Mouse (Mus musculus) B cell, adult 2 months (primary cell): ENCODE measurements around the gene Notch1.

Experiments
- DNase-seq, 2 experiments: peaks; one replicate each; pipeline ENCODE4 v3.0.0; 2022

The Notch1 gene

GRCm38 (mm10) chr2:26477911-26478310, 38.6 kb downstream of the Notch1 start:
- no peak for DNase-seq

GRCm38 (mm10) chr2:26475505-26476430, 40.7 kb downstream of the Notch1 start:
- DNase-seq, result no peak

GRCm38 (mm10) chr2:26474789-26475504, 41.5 kb downstream of the Notch1 start:
- DNase-seq, result no peak

GRCm38 (mm10) chr2:26472312-26473090, 44.0 kb downstream of the Notch1 start:
- peak in 1 of 2 experiments; percentile 10 for DNase-seq

DNA sequence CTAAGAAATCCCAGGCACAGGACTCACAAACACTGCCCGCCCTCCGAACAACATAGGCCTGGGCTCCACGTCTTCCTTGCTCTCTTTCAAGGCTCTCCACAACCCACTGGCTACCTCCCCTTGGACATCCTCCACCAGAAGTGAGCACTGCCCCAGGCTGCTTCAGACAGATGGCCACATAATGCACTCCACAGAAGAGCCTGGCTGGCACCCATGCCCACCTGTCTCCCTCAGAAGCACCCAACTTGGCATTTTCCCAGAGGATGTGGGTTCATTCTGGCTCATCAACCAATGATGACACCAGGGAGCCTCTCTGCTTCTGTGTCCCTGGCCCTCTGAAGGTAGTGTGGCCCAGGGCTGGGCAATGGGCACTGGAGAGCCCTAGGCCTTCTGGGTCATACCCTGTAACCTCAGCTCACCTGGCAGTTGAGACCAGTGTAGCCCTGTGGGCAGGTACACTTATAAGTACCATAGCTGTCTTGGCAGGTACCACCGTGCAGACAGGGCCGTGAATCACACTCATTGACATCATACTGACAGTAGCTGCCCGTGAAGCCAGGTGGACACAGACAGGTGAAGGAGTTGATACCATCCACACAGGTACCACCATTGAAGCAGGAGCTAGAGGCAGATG, 44.7 kb downstream of the Notch1 start:
- no peak for DNase-seq

DNA sequence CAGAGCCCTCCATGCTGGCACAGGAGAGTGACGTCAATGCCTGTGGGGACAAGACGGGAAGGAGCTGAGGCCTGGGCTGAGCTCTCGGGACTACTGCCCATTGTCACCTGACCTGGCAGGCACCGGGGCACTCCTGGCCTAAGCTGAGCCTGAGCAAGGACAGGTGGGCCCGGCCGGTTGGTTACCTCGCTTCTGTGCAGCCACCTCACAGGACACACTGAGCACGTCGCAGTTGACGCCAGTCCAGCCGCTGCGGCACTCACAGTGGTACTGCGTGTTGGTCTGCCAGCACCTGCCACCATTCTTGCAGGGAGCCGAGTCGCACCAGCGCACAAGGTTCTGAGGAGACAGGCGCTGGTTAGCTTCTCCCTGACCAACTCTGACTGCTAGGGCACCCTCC, 45.5 kb downstream of the Notch1 start:
- no peak for DNase-seq

DNA sequence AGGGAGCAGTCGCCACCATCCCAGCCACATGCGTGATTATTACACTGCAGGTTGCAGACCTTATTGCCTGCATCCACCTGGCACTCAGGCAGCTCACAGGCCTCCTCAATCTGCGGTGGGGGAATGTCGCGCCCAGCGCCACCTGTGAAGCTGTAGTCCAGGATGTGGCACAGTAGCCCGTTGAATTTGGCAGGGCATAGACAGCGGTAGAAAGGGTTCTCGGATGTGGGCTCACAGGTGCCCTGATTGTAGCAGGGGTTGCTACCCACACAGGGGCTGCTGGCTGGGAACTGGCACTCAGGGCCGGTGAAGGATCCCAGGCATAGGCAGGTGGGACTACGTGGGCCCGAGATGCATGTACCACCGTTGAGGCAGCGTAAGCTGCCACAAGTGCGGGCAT, 48.1 kb downstream of the Notch1 start:
- DNase-seq, result no peak

- DNase-seq, result no peak
Observed at GRCm38 (mm10) chr2:26463412-26463811, 53.1 kb downstream of the Notch1 start.

DNA sequence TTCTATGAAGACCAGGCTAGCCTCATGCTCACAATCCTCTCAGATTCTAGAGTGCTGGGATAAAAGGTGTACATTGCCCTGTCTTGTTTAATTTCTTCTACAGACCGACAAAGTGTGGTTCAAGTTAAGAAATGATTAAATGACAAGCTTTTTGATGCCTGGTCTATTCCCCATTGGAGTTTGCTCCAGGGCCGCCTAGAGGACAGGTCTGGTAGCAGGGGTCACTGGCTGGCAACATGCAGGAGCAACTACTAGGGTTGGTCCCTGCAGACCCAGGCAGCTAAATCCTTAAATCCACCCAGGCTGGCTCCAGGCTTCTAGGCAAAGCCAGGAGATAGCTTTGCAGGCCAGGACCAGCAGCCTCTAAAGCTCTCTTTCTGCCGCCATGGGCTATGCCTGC, 53.5 kb downstream of the Notch1 start:
- no peak for DNase-seq

- no peak for DNase-seq
Observed at GRCm38 (mm10) chr2:26461667-26462066, 54.8 kb downstream of the Notch1 start.

DNA sequence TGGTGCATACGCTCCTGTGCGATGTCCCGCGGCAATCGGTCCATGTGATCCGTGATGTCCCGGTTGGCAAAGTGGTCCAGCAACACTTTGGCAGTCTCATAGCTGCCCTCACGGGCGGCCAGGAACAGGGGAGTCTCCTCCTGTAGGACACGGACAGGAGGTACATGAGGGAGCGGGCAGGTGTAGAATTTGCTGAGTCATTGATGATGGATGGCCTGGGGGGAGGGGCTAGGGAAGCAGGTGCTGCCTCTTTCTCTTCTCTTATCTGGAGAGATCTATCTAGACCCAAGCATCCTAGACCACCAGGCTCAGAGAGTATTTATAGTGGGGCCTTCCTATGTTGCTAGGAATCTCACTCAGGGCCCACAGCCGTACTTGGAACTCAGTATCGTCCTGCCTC, 55.6 kb downstream of the Notch1 start:
- DNase-seq, result no peak

DNA sequence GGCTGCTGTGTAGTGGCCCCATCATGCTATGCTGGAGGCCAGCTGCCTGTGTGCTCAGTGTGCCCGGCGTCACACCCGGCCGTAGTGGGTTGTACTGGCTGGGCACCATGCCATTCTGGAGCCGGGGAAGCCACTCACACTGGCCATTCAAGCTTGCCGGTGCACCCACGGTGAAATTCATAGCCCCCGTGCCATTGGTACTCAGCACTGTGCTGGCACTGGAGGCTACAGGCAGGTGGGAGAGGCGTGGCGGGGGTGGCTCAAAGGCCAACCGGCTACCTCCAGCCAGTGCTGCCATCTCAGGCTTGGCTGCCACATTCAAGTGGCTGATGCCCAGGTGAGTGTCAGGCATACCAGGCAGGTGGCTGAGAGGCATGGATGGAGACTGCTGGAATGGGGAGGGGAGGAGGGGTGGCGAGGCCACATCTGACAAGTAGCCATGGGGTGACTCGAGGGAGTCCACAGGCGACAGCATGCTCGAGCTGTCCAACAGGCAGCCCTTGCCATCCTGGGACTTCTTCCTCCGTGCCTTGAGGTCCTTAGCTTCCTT, 56.3 kb downstream of the Notch1 start:
- no peak for DNase-seq

DNA sequence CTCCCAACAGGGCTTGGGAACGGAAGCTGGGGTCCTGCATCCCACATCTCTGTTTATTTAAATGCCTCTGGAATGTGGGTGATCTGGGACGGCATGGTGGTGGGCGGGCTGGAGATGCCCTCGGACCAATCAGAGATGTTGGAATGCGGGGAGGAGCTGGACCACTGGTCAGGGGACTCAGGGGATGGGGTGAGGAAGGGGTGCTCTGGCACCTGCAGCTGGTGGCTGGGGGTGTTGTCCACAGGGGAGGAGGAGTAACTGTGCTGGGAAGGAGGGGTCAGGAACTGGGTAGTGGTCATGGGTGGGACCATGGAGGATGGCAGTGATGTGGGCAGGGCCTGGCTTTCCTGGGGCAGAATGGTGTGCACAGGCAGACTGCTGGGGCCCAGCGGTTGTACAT, 57.0 kb downstream of the Notch1 start:
- no peak for DNase-seq

- DNase-seq, result no peak
Observed at GRCm38 (mm10) chr2:26458402-26459124, 57.9 kb downstream of the Notch1 start.

GRCm38 (mm10) chr2:26449121-26450060, 67.1 kb downstream of the Notch1 start:
- peak; percentile 82 for DNase-seq

GRCm38 (mm10) chr2:26447451-26447850, 69.0 kb downstream of the Notch1 start:
- DNase-seq, result no peak

- no peak for DNase-seq
Observed at GRCm38 (mm10) chr2:26446671-26447070, 69.8 kb downstream of the Notch1 start.

GRCm38 (mm10) chr2:26445666-26446445, 70.6 kb downstream of the Notch1 start:
- DNase-seq, result no peak

DNA sequence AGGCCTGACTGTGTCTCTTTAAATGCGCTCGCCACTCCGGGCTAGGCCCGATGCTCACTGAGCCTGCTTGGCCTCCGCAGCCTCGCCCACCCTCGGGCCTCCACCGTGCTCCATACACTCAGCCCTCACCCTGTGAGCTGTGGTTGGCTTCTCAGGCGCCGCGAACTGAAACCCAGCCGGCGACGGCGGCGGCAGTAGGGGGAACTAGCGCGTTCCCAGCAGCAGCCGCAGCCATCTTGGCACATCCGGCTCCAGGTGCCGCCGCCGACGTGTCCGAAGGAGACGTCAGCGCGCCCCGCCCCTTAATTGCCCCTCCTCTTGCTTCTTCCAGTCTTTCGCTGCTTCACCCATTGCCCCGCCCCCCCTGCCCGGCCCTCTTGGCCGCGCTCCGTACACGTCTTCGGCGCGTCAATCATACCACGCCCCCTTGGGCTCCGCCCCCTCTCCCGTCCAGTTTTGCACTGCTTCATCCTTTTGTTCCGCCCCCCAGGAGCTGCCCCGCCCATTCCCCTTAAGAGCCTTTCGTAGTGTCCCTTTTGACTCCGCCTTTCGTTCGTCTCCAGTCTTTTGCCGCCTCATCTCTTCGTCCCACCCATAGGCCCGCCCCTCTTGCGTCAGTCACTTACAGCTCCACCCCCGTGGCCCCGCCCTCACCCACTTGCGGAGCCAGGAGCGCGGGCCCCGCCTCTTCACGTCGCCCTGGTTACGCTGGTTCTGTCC, 71.4 kb downstream of the Notch1 start, which contains the start of gene Sec16a:
TSS of gene Sec16a (minus strand) at position 271 of the 720 bp plus-strand sequence.
- peak; percentile 100 for DNase-seq
